Comparison of ENCODE assay signal across 8 mouse cellular contexts in the genomic region with DNA sequence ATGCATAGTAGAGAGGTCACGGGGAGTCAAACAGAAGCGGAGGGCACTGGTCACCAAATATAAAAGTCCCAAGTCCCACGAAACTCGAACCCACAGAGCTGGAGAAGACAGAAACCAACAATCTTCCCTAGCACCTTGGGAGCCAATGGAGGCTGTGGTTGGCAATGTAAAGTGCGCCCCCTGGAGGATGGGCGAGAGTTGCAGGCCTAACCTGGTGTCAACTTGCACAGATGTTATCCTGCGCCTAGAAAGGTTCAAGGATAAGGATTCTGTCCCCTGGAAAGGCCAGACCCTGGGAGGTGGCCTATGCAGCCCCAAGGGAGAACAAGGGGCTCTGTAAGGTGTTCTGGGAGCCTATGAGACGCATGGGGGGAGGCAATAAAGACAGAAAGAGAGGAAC. TPM values are rescaled to one million over a fixed set of nuclear protein-coding genes. Genes with fewer than 3 reads are reported as not detected.
DNase-seq lines count a peak whose midpoint lies in the region; ATAC-seq and TF ChIP-seq lines count a peak whose summit lies in the region.

No protein-coding gene starts in this region.

- peak; percentile 67 for TF ChIP-seq RAD21 in MEL (IDR thresholded peaks at IDR 0.05; ENCODE audit: low read depth, low read length)

- no peaks in the 10 kb centered on the region; a peak in 1 of 4 replicates for H3K36me3 ChIP-seq in MEL (ENCODE audit: control insufficient read depth in 1 of 2, insufficient read depth in 2 of 2, low read length in 2 of 2)
- peaks cover 2% of the 10 kb centered on the region for H3K36me3 ChIP-seq in heart, embryonic 10.5 days
- H3K36me3 ChIP-seq in liver, embryonic 16.5 days (ENCODE audit: control insufficient read depth, insufficient read depth) = no peaks in the 10 kb centered on the region

- peak; percentile 42; the same call in 1 of the 2 replicates for ATAC-seq in liver, embryonic 16.5 days (ENCODE audit: low read depth)

- no peaks in the 10 kb centered on the region for H3K27me3 ChIP-seq in MEL (ENCODE audit: control insufficient read depth in 1 of 2, insufficient read depth in 2 of 2, low read length in 2 of 2)
- H3K27me3 ChIP-seq in heart, embryonic 10.5 days (ENCODE audit: insufficient read depth, poor library complexity, severe bottlenecking) = 0 out of 2 replicates have a peak, but pooled peaks cover 5% of the 10 kb centered on the region
- no peaks in the 10 kb centered on the region for H3K27me3 ChIP-seq in liver, embryonic 16.5 days (ENCODE audit: control insufficient read depth, insufficient read depth, low read depth, low read length)

- no peaks in the 10 kb centered on the region for H3K9me3 ChIP-seq in MEL (replicated peaks; ENCODE audit: insufficient read depth, low read length)
- H3K9me3 ChIP-seq in heart, embryonic 10.5 days = no peaks in the 10 kb centered on the region
- no peaks in the 10 kb centered on the region for H3K9me3 ChIP-seq in liver, embryonic 16.5 days (replicated peaks; ENCODE audit: control insufficient read depth, low read length)

- peak; percentile 84 to 97 (median 94) for TF ChIP-seq CTCF in MEL (IDR thresholded peaks at IDR 0.05 in 2 of 3, conservative IDR thresholded peaks at IDR 0.05 in 1 of 3; ENCODE audit: control insufficient read depth in 1 of 3, insufficient read depth in 1 of 3, low read depth in 2 of 3, low read length in 3 of 3, poor library complexity in 1 of 3, severe bottlenecking in 1 of 3)
- peak; percentile 75 for TF ChIP-seq CTCF in cortical plate, adult 2 months (IDR thresholded peaks at IDR 0.05; ENCODE audit: extremely low read depth, insufficient read depth, low read length)

- DNase-seq in 3T3-L1 (ENCODE audit: low read depth, low spot score) (peak; percentile 67), MEL (ENCODE audit: low read depth, low spot score) (peak; percentile 70)
- DNase-seq in heart, embryonic 10.5 days (ENCODE audit: low spot score) = no peak
- DNase-seq in kidney, postnatal 36 days = peak; percentile 61 to 87
- peak; percentile 55 for DNase-seq in retina, postnatal 1 day
- DNase-seq in urinary bladder, postnatal 14 days (ENCODE audit: low spot score) = peak; percentile 58

- H3K4me3 ChIP-seq in MEL (ENCODE audit: control insufficient read depth in 1 of 2, insufficient read depth in 1 of 2, low read depth in 2 of 2, low read length in 2 of 2) = no peak overlapping the region
- no peak overlapping the region for H3K4me3 ChIP-seq in cortical plate, adult 2 months (ENCODE audit: insufficient read depth, low read length)
- no peak overlapping the region for H3K4me3 ChIP-seq in heart, embryonic 10.5 days
- no peak overlapping the region for H3K4me3 ChIP-seq in liver, embryonic 16.5 days (ENCODE audit: low read depth, low read length)

- no peak overlapping the region for H3K4me2 ChIP-seq in liver, embryonic 16.5 days (ENCODE audit: low read depth, low read length)

- H3K27ac ChIP-seq in MEL (ENCODE audit: control insufficient read depth, low read depth, low read length) = no peak overlapping the region
- H3K27ac ChIP-seq in cortical plate, adult 2 months (ENCODE audit: insufficient read depth, low read length) = no peak overlapping the region
- H3K27ac ChIP-seq in heart, embryonic 10.5 days = peak overlapping the region; percentile 74
- H3K27ac ChIP-seq in liver, embryonic 16.5 days (ENCODE audit: low read length) = peak overlapping the region; percentile 4

- no peaks in the 10 kb centered on the region for H3K4me1 ChIP-seq in MEL (ENCODE audit: control insufficient read depth in 1 of 2, insufficient read depth in 2 of 2, low read length in 2 of 2)
- H3K4me1 ChIP-seq in cortical plate, adult 2 months (ENCODE audit: control insufficient read depth, insufficient read depth, low read length) = no peaks in the 10 kb centered on the region
- H3K4me1 ChIP-seq in heart, embryonic 10.5 days = peaks cover 36% of the 10 kb centered on the region
- peaks cover 22% of the 10 kb centered on the region for H3K4me1 ChIP-seq in liver, embryonic 16.5 days (ENCODE audit: control insufficient read depth, low read depth, low read length)

- no peaks in the 10 kb centered on the region for H3K79me2 ChIP-seq in MEL (ENCODE audit: control insufficient read depth, insufficient read depth, low read length, poor library complexity)

- no peak for TF ChIP-seq EP300 in MEL (IDR thresholded peaks at IDR 0.05; ENCODE audit: low read depth in 1 of 2, low read length in 2 of 2)

- H3K9ac ChIP-seq in MEL (ENCODE audit: control insufficient read depth, low read depth, low read length, poor library complexity, severe bottlenecking) = no peak overlapping the region
- no peak overlapping the region for H3K9ac ChIP-seq in liver, embryonic 16.5 days (ENCODE audit: low read depth, low read length)

- WGBS in heart, embryonic 10.5 days = 67% methylated on average over 8 of the region's 8 CpGs
- WGBS in liver, embryonic 16.5 days (ENCODE audit: insufficient replicate concordance) = 35% methylated on average over 8 of the region's 8 CpGs

- TF ChIP-seq POLR2A in MEL (IDR thresholded peaks at IDR 0.05; ENCODE audit: control insufficient read depth in 1 of 2, insufficient read depth in 1 of 2, low read depth in 1 of 2, low read length in 2 of 2, poor library complexity in 1 of 2) = no peak
- TF ChIP-seq POLR2A in cortical plate, adult 2 months (IDR thresholded peaks at IDR 0.05; ENCODE audit: extremely low read depth, insufficient read depth, low read length) = no peak

TF ChIP-seq in MEL, 35 proteins besides CTCF, POLR2A, EP300 and RAD21:
- TF ChIP-seq TCF12 (IDR thresholded peaks at IDR 0.05; ENCODE audit: low read depth, low read length) (no peak), SMC3 (IDR thresholded peaks at IDR 0.05; ENCODE audit: low read depth, low read length) (peak; percentile 71), ZC3H11A (IDR thresholded peaks at IDR 0.05; ENCODE audit: low read depth, low read length) (peak; percentile 63), POLR2AphosphoS5 (IDR thresholded peaks at IDR 0.05; ENCODE audit: borderline replicate concordance, low read depth, low read length) (no peak)

RNA-seq across cellular contexts. Expression of a gene that starts 24.0 kb away (rescaled TPM):
- total RNA-seq in MEL (2012; rRNA removed) = 14.7 and 15.2 TPM in 2 replicates
- polyA plus RNA-seq in MEL (2012; ENCODE audit: insufficient read depth in 1 of 2, insufficient read length in 2 of 2, low read depth in 1 of 2, low replicate concordance in 2 of 2, missing spikeins in 1 of 2) = 10 to 100 TPM in 1 of 2 experiments, not detected in 1; 30.9 TPM
- polyA plus RNA-seq in cortical plate, adult 2 months (2012; rRNA removed) = 24.7 and 29.2 TPM in 2 replicates
- polyA plus RNA-seq in heart, embryonic 10.5 days (2016; fragmentation: Nextera tagmentation; extraction: Ambion mirVana) = 14.9 and 16.3 TPM in 2 replicates
- 29.4 and 31.3 TPM in 2 replicates for polyA plus RNA-seq in liver, embryonic 16.5 days (2015; fragmentation: Nextera tagmentation; extraction: Ambion mirVana)

RNA-seq across cellular contexts. Expression of a gene that starts 47.9 kb away (rescaled TPM):
- 16.3 and 23.7 TPM in 2 replicates for total RNA-seq in MEL (2012; rRNA removed)
- polyA plus RNA-seq in MEL (2012; ENCODE audit: insufficient read depth in 1 of 2, insufficient read length in 2 of 2, low read depth in 1 of 2, low replicate concordance in 2 of 2, missing spikeins in 1 of 2) = 10 to 100 TPM in 1 of 2 experiments, not detected in 1; 24.8 TPM
- polyA plus RNA-seq in cortical plate, adult 2 months (2012; rRNA removed) = 274 and 276 TPM in 2 replicates
- polyA plus RNA-seq in heart, embryonic 10.5 days (2016; fragmentation: Nextera tagmentation; extraction: Ambion mirVana) = 16.6 and 21.3 TPM in 2 replicates
- polyA plus RNA-seq in liver, embryonic 16.5 days (2015; fragmentation: Nextera tagmentation; extraction: Ambion mirVana) = 7.6 and 8.4 TPM in 2 replicates

Comparison
In these comparisons a context has a peak if more than half of its experiments do, and no peak if none do; other contexts are left out.
1. H3K27ac ChIP-seq: peak in heart, embryonic 10.5 days (single experiment) and liver, embryonic 16.5 days (single experiment); none in MEL (single experiment) and cortical plate, adult 2 months (single experiment).
2. RNA of a gene that starts 47.9 kb away (polyA plus RNA-seq): 274 to 276 TPM in cortical plate, adult 2 months; 24.8 TPM in MEL, 16.6 to 21.3 TPM in heart, embryonic 10.5 days and 7.6 to 8.4 TPM in liver, embryonic 16.5 days; every median in the first group is over 10 times any median in the second.